Mouse (Mus musculus) kidney, adult 2 months (tissue): ENCODE results near the gene Ckap2l.

Experiments
- CTCF ChIP-seq: fragments of 200-500 bp; conservative IDR thresholded peaks from 2 replicates; pipeline ENCODE4 v1.5.1; 2011; ENCODE audit warnings: low read depth, mild to moderate bottlenecking, control low read depth, low read length, moderate library complexity, mixed read lengths; ENCODE audit not compliant: insufficient read depth, insufficient read length
- POLR2A ChIP-seq: fragments of 200-500 bp; IDR thresholded peaks from one replicate; pipeline ENCODE4 v1.6.1; 2011; ENCODE audit warnings: low read depth, low read length, control low read depth

DNA sequence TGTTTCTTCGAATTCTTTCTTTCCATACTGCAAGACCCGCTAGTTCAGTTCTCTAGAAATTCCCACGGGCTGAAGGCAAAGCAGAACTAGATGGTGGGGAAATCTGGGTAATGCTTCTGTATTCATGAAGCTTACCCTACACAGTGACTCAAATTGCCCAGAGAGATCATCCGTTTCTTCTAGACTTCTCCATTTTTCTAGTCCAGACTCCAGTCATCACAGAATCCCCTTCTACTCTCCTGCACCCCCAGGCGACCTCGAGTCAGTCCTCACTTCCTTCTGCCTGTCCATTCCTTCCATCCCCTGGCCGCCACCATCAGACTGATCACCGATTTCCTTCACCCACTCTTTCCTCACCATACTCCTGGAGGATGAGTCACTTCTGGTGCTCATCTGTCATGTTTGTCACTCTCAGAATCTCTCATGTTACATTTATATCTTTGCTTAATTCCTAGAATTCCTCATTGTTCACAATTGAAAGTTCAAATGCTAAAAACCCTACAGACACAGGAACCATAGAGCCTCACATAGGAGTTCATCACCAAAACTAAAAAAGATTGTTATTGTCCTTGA lies 23.1 kb upstream of the Ckap2l start:
- TF ChIP-seq CTCF: no peak
- no peak for TF ChIP-seq POLR2A
